Mouse (Mus musculus) MEL (cell line): ENCODE data around the gene Tdrkh. TPM values are rescaled to one million over a fixed set of nuclear protein-coding genes. Genes with fewer than 3 reads are reported as not detected.

Experiments
- DNase-seq: peaks from one replicate; pipeline ENCODE4 v3.0.0; 2011; ENCODE audit warnings: low read depth, low spot score
- H3K27ac ChIP-seq: 2 replicates; pipeline ENCODE4 v1.5.1; 2012; ENCODE audit warnings: low read depth, mild to moderate bottlenecking, control low read depth, low read length, moderate library complexity; ENCODE audit not compliant: control insufficient read depth
- H3K27me3 ChIP-seq, 2 experiments: fragments of 150-350 bp in 1 of 2; sonication (generic) in 1 of 2; 2 replicates each; pipeline ENCODE4 v1.6.1; 2012; ENCODE audit warnings: low read length in 2 of 2, mild to moderate bottlenecking in 2 of 2, improper control_type of control experiment in 1 of 2, moderate library complexity in 1 of 2; ENCODE audit not compliant: insufficient read depth in 2 of 2, control insufficient read depth in 1 of 2
- H3K36me3 ChIP-seq, 2 experiments: 2 replicates each; pipeline ENCODE4 v1.6.1; 2012 to 2014; ENCODE audit warnings: low read length in 2 of 2, improper control_type of control experiment in 1 of 2, inconsistent platforms in 1 of 2, mild to moderate bottlenecking in 1 of 2; ENCODE audit not compliant: insufficient read depth in 2 of 2, control insufficient read depth in 1 of 2
- H3K4me1 ChIP-seq, 2 experiments: fragments of 150-350 bp in 1 of 2; sonication (generic) in 1 of 2; 2 replicates each; pipeline ENCODE4 v1.6.1; 2012; ENCODE audit warnings: low read length in 2 of 2, improper control_type of control experiment in 1 of 2, mild to moderate bottlenecking in 1 of 2; ENCODE audit not compliant: insufficient read depth in 2 of 2, control insufficient read depth in 1 of 2
- H3K4me3 ChIP-seq, 2 experiments: fragments of 150-350 bp in 1 of 2; sonication (generic) in 1 of 2; 2 replicates each; pipeline ENCODE4 v1.5.1; 2012; ENCODE audit warnings: low read depth in 2 of 2, low read length in 2 of 2, mild to moderate bottlenecking in 2 of 2, moderate library complexity in 2 of 2, control low read depth in 1 of 2, improper control_type of control experiment in 1 of 2; ENCODE audit not compliant: control insufficient read depth in 1 of 2, insufficient read depth in 1 of 2
- H3K79me2 ChIP-seq: 2 replicates; pipeline ENCODE4 v1.6.1; 2012; ENCODE audit warnings: mild to moderate bottlenecking, low read length, moderate library complexity; ENCODE audit not compliant: control insufficient read depth, poor library complexity, insufficient read depth
- H3K9ac ChIP-seq: 2 replicates; pipeline ENCODE4 v1.6.1; 2012; ENCODE audit warnings: low read depth, mild to moderate bottlenecking, control low read depth, low read length, moderate library complexity; ENCODE audit not compliant: control insufficient read depth, poor library complexity, severe bottlenecking
- H3K9me3 ChIP-seq: fragments of 150-350 bp; sonication (generic); replicated peaks from 2 replicates; pipeline ENCODE4 v1.6.1; 2012; ENCODE audit warnings: mild to moderate bottlenecking, low read length, improper control_type of control experiment, moderate library complexity; ENCODE audit not compliant: insufficient read depth
- CHD2 ChIP-seq: IDR thresholded peaks from 2 replicates; pipeline ENCODE4 v1.6.1; 2011; ENCODE audit warnings: low read length, improper control_type of control experiment
- E2F4 ChIP-seq: IDR thresholded peaks from 2 replicates; pipeline ENCODE4 v1.6.1; 2011; ENCODE audit warnings: low read depth, low read length, improper control_type of control experiment, borderline replicate concordance
- ELF1 ChIP-seq: IDR thresholded peaks from 2 replicates; pipeline ENCODE4 v1.6.1; 2014; ENCODE audit warnings: low read depth, mild to moderate bottlenecking, inconsistent platforms, low read length, improper control_type of control experiment, moderate library complexity
- EP300 ChIP-seq, 2 experiments: IDR thresholded peaks; 2 replicates each; pipeline ENCODE4 v1.6.1; 2011; ENCODE audit warnings: improper control_type of control experiment in 2 of 2, low read length in 2 of 2, low read depth in 1 of 2, mild to moderate bottlenecking in 1 of 2
- ETS1 ChIP-seq: IDR thresholded peaks from 2 replicates; pipeline ENCODE4 v1.6.1; 2012; ENCODE audit warnings: low read depth, mild to moderate bottlenecking, inconsistent platforms, low read length, improper control_type of control experiment, moderate library complexity
- KAT2A ChIP-seq: conservative IDR thresholded peaks from 2 replicates; pipeline ENCODE4 v1.6.1; 2012; ENCODE audit warnings: low read depth, low read length, improper control_type of control experiment, inconsistent platforms
- MAFK ChIP-seq: IDR thresholded peaks from 2 replicates; pipeline ENCODE4 v1.6.1; 2011; ENCODE audit warnings: low read depth, mild to moderate bottlenecking, low read length, improper control_type of control experiment, borderline replicate concordance
- MAX ChIP-seq: IDR thresholded peaks from 2 replicates; pipeline ENCODE4 v1.6.1; 2011; ENCODE audit warnings: low read length, improper control_type of control experiment
- MEF2A ChIP-seq: IDR thresholded peaks from 2 replicates; pipeline ENCODE4 v1.6.1; 2014; ENCODE audit warnings: low read depth, mild to moderate bottlenecking, inconsistent platforms, low read length, improper control_type of control experiment; ENCODE audit not compliant: poor library complexity, insufficient replicate concordance, severe bottlenecking; ENCODE audit errors: extremely low read depth
- MYB ChIP-seq: IDR thresholded peaks from 2 replicates; pipeline ENCODE4 v1.6.1; 2011; ENCODE audit warnings: mild to moderate bottlenecking, low read depth, low read length, improper control_type of control experiment
- MYC ChIP-seq: IDR thresholded peaks from 2 replicates; pipeline ENCODE4 v1.6.1; 2011; ENCODE audit warnings: low read depth, mild to moderate bottlenecking, low read length, improper control_type of control experiment, moderate library complexity
- NRF1 ChIP-seq: IDR thresholded peaks from 2 replicates; pipeline ENCODE4 v1.6.1; 2014; ENCODE audit warnings: low read depth, mild to moderate bottlenecking, inconsistent platforms, low read length, improper control_type of control experiment, moderate library complexity; ENCODE audit not compliant: poor library complexity, insufficient read depth, severe bottlenecking
- POLR2AphosphoS5 ChIP-seq: IDR thresholded peaks from 2 replicates; pipeline ENCODE4 v1.6.1; 2012; ENCODE audit warnings: low read depth, borderline replicate concordance, mild to moderate bottlenecking, inconsistent platforms, low read length, moderate library complexity, mixed read lengths
- RCOR1 ChIP-seq: IDR thresholded peaks from 2 replicates; pipeline ENCODE4 v1.6.1; 2012; ENCODE audit warnings: low read depth, mild to moderate bottlenecking, inconsistent platforms, low read length, improper control_type of control experiment
- SIN3A ChIP-seq: IDR thresholded peaks from 2 replicates; pipeline ENCODE4 v1.6.1; 2012; ENCODE audit warnings: low read length, improper control_type of control experiment, inconsistent platforms
- TAL1 ChIP-seq: IDR thresholded peaks from 2 replicates; pipeline ENCODE4 v1.6.1; 2012; ENCODE audit warnings: mild to moderate bottlenecking, inconsistent platforms, low read length, moderate library complexity, mixed read lengths
- TBP ChIP-seq: IDR thresholded peaks from 2 replicates; pipeline ENCODE4 v1.8.0; 2011; ENCODE audit warnings: low read depth, low read length, improper control_type of control experiment
- TCF12 ChIP-seq: IDR thresholded peaks from 2 replicates; pipeline ENCODE4 v1.6.1; 2014; ENCODE audit warnings: low read depth, mild to moderate bottlenecking, inconsistent platforms, low read length, improper control_type of control experiment, moderate library complexity
- UBTF ChIP-seq: IDR thresholded peaks from 2 replicates; pipeline ENCODE4 v1.6.1; 2012; ENCODE audit warnings: low read depth, mild to moderate bottlenecking, inconsistent platforms, low read length, improper control_type of control experiment, moderate library complexity, borderline replicate concordance; ENCODE audit not compliant: insufficient read depth
- USF1 ChIP-seq: IDR thresholded peaks from 2 replicates; pipeline ENCODE4 v1.6.1; 2014; ENCODE audit warnings: low read depth, mild to moderate bottlenecking, inconsistent platforms, low read length, improper control_type of control experiment, moderate library complexity
- ZKSCAN1 ChIP-seq: IDR thresholded peaks from 2 replicates; pipeline ENCODE4 v1.6.1; 2012; ENCODE audit warnings: low read depth, mild to moderate bottlenecking, inconsistent platforms, low read length, improper control_type of control experiment, moderate library complexity
- ZNF384 ChIP-seq: IDR thresholded peaks from 2 replicates; pipeline ENCODE4 v1.6.1; 2012; ENCODE audit warnings: low read depth, mild to moderate bottlenecking, inconsistent platforms, low read length, improper control_type of control experiment
- polyA plus RNA-seq, 2 experiments: library from polyadenylated mRNA; stranded (reverse) in 1 of 2; unstranded in 1 of 2; fragments of >175 nt in 1 of 2; fragments of >200 nt in 1 of 2; gene quantifications; 2 replicates each; pipeline versions ENCODE4 v1.2.1 to v1.2.4; 2012; ENCODE audit warnings: low replicate concordance in 2 of 2, low read depth in 1 of 2; ENCODE audit not compliant: insufficient read length in 2 of 2, insufficient read depth in 1 of 2, missing spikeins in 1 of 2
- total RNA-seq: library from RNA; depleted of rRNA; stranded (reverse); fragments of 300-350 nt; gene quantifications from 2 replicates; pipeline ENCODE4 v1.2.3, GENCODE M21; 2012

Tdrkh gene
- total and polyA plus RNA-seq, 3 experiments, result not detected

DNA sequence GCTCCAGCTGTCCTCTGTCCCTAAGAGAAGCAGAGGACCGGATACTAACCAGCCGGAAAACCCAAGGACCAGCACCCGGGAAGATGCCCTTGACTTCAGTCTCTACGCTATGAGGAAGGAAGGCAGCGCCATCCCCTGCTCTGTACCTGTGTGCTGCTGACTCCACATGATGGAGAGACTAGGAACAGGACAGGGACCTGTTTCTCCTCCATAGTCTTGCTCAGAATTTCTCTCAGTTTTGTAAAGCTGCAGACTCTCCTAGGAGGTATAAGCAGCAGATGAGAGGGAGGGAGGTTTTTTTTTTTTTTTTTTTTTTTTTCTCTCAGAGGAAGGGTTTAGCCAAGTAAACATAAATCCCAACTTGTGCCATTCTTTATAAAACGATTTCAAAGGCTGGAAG, 14.9 kb upstream of the Tdrkh start, which contains the start of gene Lingo4:
Gene Lingo4, plus strand, starts transcription at position 301 of the 400 bp plus-strand sequence.
- H3K36me3 ChIP-seq, result no peaks in the 10 kb centered on the region
- H3K9me3 ChIP-seq, result no peaks in the 10 kb centered on the region
- H3K4me3 ChIP-seq, result no peak within 1 kb of the TSS
- peaks cover 15 to 18% of the 10 kb centered on the region in 2 experiments for H3K27me3 ChIP-seq
- DNase-seq, result no peak
- H3K4me1 ChIP-seq, result no peaks in the 10 kb centered on the region
- no peaks in the 10 kb centered on the region for H3K79me2 ChIP-seq
- no peak within 1 kb of the TSS for H3K27ac ChIP-seq
- no peak within 1 kb of the TSS for H3K9ac ChIP-seq
- TF ChIP-seq TBP (no peak), MAX (no peak), TCF12 (no peak), NRF1 (no peak), UBTF (no peak), POLR2AphosphoS5 (no peak), MAFK (no peak), MYB (no peak), RCOR1 (no peak), E2F4 (no peak), MYC (no peak), ELF1 (no peak)
- TF ChIP-seq, all 39 proteins: peak for 0

DNA sequence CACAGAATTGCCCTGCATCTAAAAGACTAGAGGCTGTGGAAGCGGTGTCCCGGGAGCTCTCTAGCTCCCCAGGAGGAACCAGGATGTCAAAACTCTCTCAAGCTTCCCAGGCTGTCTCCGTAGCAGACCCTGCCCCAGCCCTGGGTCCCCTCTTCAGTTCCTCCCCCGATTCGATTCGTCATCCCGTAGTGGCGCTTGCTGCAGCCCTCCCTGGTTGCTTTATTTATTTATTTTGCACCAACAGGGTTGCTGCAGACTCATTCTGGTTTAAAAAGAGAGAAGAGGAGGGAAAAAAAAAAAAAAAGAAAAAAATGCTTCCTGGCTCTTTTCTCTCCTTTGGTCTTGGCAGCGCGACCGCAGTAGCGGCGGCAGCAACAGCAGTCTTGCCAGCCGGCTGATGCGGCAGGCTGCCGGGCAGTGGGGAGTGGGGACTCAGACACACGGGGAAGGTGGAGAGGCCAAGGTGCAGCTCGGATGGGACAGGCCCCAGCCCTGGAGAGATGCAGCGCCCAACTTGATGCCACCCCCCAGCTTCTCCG, 14.1 kb upstream of the Tdrkh start:
- H3K4me1 ChIP-seq, result no peaks in the 10 kb centered on the region
- DNase-seq, result no peak
- H3K9ac ChIP-seq, result no peak overlapping the region
- no peaks in the 10 kb centered on the region for H3K9me3 ChIP-seq
- peaks cover 15 to 18% of the 10 kb centered on the region in 2 experiments for H3K27me3 ChIP-seq
- H3K27ac ChIP-seq, result no peak overlapping the region
- TF ChIP-seq CHD2 (no peak), EP300 (IDR thresholded peaks at IDR 0.05; ENCODE audit: low read depth in 1 of 2, low read length in 2 of 2) (no peak), ETS1 (no peak), ZKSCAN1 (no peak), USF1 (no peak), KAT2A (no peak), ZNF384 (no peak), MYC (no peak), TBP (no peak), MEF2A (no peak), E2F4 (no peak), TAL1 (no peak), SIN3A (no peak), MAFK (no peak), RCOR1 (no peak), ELF1 (no peak)
- no peaks in the 10 kb centered on the region for H3K79me2 ChIP-seq
- no peaks in the 10 kb centered on the region for H3K36me3 ChIP-seq
- H3K4me3 ChIP-seq, result no peak overlapping the region
